Comparison of ENCODE assay signal across 8 mouse cellular contexts in genomic region chr13:97197932-97198562, GRCm38 (mm10). TPM values are rescaled to one million over a fixed set of nuclear protein-coding genes. Genes with fewer than 3 reads are reported as not detected.
A peak's percentile ranks its signal among the peaks of the same experiment; 100 is the strongest.
DNase-seq lines count a peak whose midpoint lies in the region; ATAC-seq and TF ChIP-seq lines count a peak whose summit lies in the region.

Gene Hexb, minus strand, starts transcription at chr13:97198357.

- peak within 1 kb of the TSS; percentile 83 for H3K4me2 ChIP-seq in kidney, embryonic 14.5 days (replicated peaks; ENCODE audit: low read depth, low read length)

- no peaks in the 10 kb centered on the region for H3K9me3 ChIP-seq in kidney, embryonic 14.5 days (ENCODE audit: control insufficient read depth, low read length)

- H3K27me3 ChIP-seq in C2C12 (ENCODE audit: control insufficient read depth, insufficient read depth, insufficient read length), result no peaks in the 10 kb centered on the region
- no peaks in the 10 kb centered on the region for H3K27me3 ChIP-seq in kidney, embryonic 14.5 days (ENCODE audit: control insufficient read depth, insufficient read depth, low read length)

- TF ChIP-seq CTCF in C2C12 (IDR thresholded peaks at IDR 0.05; ENCODE audit: control insufficient read depth, insufficient read depth, insufficient read length), result peak; percentile 29
- TF ChIP-seq CTCF in bone marrow macrophage, adult 2 months (IDR thresholded peaks at IDR 0.05; ENCODE audit: low read depth, low read length), result no peak
- TF ChIP-seq CTCF in embryonic fibroblast, embryonic 13.5 days (IDR thresholded peaks at IDR 0.05; ENCODE audit: borderline replicate concordance, insufficient read depth, low read length), result no peak

- no peaks in the 10 kb centered on the region for H3K79me2 ChIP-seq in C2C12 (ENCODE audit: control insufficient read depth, insufficient read depth)

- peaks cover 34% of the 10 kb centered on the region for H3K4me1 ChIP-seq in bone marrow macrophage, adult 2 months (ENCODE audit: control insufficient read depth, insufficient read depth, low read length)
- H3K4me1 ChIP-seq in embryonic fibroblast, embryonic 13.5 days (ENCODE audit: control insufficient read depth, insufficient read depth, low read length), result no peaks in the 10 kb centered on the region
- H3K4me1 ChIP-seq in kidney, embryonic 14.5 days (ENCODE audit: control insufficient read depth, insufficient read depth, low read length), result no peaks in the 10 kb centered on the region

- H3K4me3 ChIP-seq in C2C12 (ENCODE audit: insufficient read depth, poor library complexity, severe bottlenecking), result peak within 1 kb of the TSS; percentile 27
- H3K4me3 ChIP-seq in bone marrow macrophage, adult 2 months (ENCODE audit: insufficient read depth, low read length), result peak within 1 kb of the TSS; percentile 78
- peak within 1 kb of the TSS; percentile 50 for H3K4me3 ChIP-seq in embryonic fibroblast, embryonic 13.5 days (ENCODE audit: insufficient read depth, low read length)
- peak within 1 kb of the TSS; percentile 58 for H3K4me3 ChIP-seq in kidney, embryonic 14.5 days (ENCODE audit: low read length)

- TF ChIP-seq POLR2A in bone marrow macrophage, adult 2 months (IDR thresholded peaks at IDR 0.05; ENCODE audit: borderline replicate concordance, low read depth, low read length), result peak; percentile 80; the same call in 1 of the 2 replicates
- TF ChIP-seq POLR2A in embryonic fibroblast, embryonic 13.5 days (IDR thresholded peaks at IDR 0.05; ENCODE audit: low read depth, low read length), result peak; percentile 91

- peak within 1 kb of the TSS; percentile 65 for H3K9ac ChIP-seq in kidney, embryonic 14.5 days (ENCODE audit: low read depth, low read length)

- WGBS in kidney, embryonic 14.5 days, result under 1% methylated on average over 44 of the region's 45 CpGs

- DNase-seq in heart, adult 9 months (ENCODE audit: low spot score in 2 of 2), result peak; percentile 96 to 97
- peak; percentile 91 for DNase-seq in liver
- DNase-seq in monocyte, adult 2 months (ENCODE audit: low read depth in 1 of 2, low spot score in 2 of 2), result peak; percentile 81 to 87
- peak; percentile 80 to 85 for DNase-seq in spleen, postnatal 14 days (ENCODE audit: low spot score in 2 of 2)

- peak within 1 kb of the TSS; percentile 79 for H3K27ac ChIP-seq in bone marrow macrophage, adult 2 months (ENCODE audit: insufficient read depth, low read depth, low read length)
- peak within 1 kb of the TSS; percentile 34; the same call in 1 of the 2 replicates for H3K27ac ChIP-seq in embryonic fibroblast, embryonic 13.5 days (ENCODE audit: insufficient read depth, low read length)
- H3K27ac ChIP-seq in kidney, embryonic 14.5 days (ENCODE audit: low read depth, low read length), result peak within 1 kb of the TSS; percentile 63; the same call in 1 of the 2 replicates

- no peaks in the 10 kb centered on the region for H3K36me3 ChIP-seq in C2C12 (ENCODE audit: control insufficient read depth, insufficient read depth)
- H3K36me3 ChIP-seq in kidney, embryonic 14.5 days (ENCODE audit: control insufficient read depth, insufficient read depth, low read length), result no peaks in the 10 kb centered on the region

- peak; percentile 97 for ATAC-seq in kidney, embryonic 14.5 days (ENCODE audit: low FRiP score, low TSS enrichment)

- peak within 1 kb of the TSS; percentile 97 for H3ac ChIP-seq in C2C12 (ENCODE audit: control insufficient read depth, insufficient read length, low read depth)

- no peaks in the 10 kb centered on the region for H3K79me3 ChIP-seq in C2C12 (ENCODE audit: low read depth)

TF ChIP-seq in C2C12, 6 proteins besides CTCF, POLR2A, EP300 and RAD21:
- TF ChIP-seq MYOD1 (IDR thresholded peaks at IDR 0.05; ENCODE audit: control insufficient read depth, insufficient read length, low read depth) (no peak), USF1 (IDR thresholded peaks at IDR 0.05; ENCODE audit: low read depth) (peak; percentile 38), CEBPB (IDR thresholded peaks at IDR 0.05; ENCODE audit: low read depth) (no peak)

RNA-seq across cellular contexts. Expression of gene Hexb, which starts in this region (rescaled TPM):
- polyA plus RNA-seq in C2C12 (2012; fragmentation: generic; extraction: Trizol), result 21.4 TPM
- 312 and 325 TPM in 2 replicates for polyA plus RNA-seq in bone marrow macrophage, adult 2 months (2012; ENCODE audit: insufficient read depth, insufficient read length, missing spikeins)
- 68.2 and 81.3 TPM in 2 replicates for polyA plus RNA-seq in embryonic fibroblast, embryonic 13.5 days (2011; ENCODE audit: insufficient read length, low read depth, missing spikeins)
- polyA plus RNA-seq in kidney, embryonic 14.5 days (2014; fragmentation: Nextera tagmentation; extraction: Ambion mirVana), result 25.3 and 31.3 TPM in 2 replicates

Comparison
In these comparisons a context has a peak if more than half of its experiments do, and no peak if none do; other contexts are left out.
1. Peak in every context shown above with its lines: DNase-seq, ATAC-seq, H3K4me3 ChIP-seq and H3K27ac ChIP-seq.
2. H3K4me3 ChIP-seq: peak in every context shown above with its lines; median percentile 78 in bone marrow macrophage, adult 2 months; 58 in kidney, embryonic 14.5 days; 50 in embryonic fibroblast, embryonic 13.5 days; 27 in C2C12.